Mouse (Mus musculus) heart, adult 10 weeks (tissue): ENCODE data around the gene Prss53. TPM values are rescaled to one million over a fixed set of nuclear protein-coding genes. Genes with fewer than 3 reads are reported as not detected.

Source experiments
- polyA plus RNA-seq: library from polyadenylated mRNA; stranded (reverse); fragments of 350-450 nt; fragmentation: Illumina TruSeq; extraction: RNeasy Lipid Tissue Mini Kit (QIAGEN cat#74804); gene quantifications from one replicate; pipeline ENCODE4 v1.2.3, GENCODE M21; 2014; ENCODE audit warnings: low read depth, low replicate concordance

Gene Prss53
- 2.9 TPM for polyA plus RNA-seq

DNA sequence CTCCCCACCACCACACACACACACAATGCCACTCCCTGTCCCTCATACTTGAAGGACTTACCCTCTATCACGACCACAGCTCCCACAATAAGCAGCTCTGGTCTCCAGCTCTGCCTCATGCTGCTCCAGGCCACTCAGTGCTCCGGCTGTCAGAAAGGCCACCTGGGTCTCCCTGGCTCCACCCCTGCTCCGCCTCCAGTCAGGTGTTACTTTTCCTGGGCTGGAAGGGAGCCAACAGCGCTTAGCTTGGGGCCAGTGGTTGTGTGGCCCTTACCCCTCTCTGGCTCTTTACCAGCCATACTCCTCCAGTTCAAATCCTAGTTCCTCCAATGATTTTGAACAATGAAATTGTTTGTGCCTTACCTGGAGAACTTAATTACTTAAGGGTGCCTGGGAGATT, at the start of gene Prss53:
Gene Prss53 (minus strand): TSS at position 173 of the 400 bp plus-strand sequence.

DNA sequence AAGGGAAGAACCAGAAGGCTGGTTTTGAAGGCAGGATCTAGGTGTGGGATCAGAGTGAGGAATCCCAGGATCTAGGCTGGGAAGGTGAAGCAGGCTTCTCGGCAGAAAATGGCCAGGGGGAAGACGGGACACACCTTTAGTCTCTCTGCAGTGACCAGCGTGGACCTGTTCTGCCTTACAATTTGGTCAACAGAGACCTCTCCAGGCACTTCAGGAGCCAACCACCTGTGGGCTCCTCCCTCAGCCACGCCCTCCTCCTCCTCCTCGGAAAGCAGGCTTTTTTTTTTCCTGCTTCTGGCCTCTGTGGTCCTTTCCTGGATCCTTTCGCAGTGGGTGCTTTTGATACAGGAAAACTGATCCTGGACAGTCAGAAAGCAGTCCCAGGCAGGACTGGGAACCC, 39.2 kb upstream of the Prss53 start, which contains the start of gene Prss8:
Gene Prss8 (minus strand): TSS at position 182 of the 400 bp plus-strand sequence.

DNA sequence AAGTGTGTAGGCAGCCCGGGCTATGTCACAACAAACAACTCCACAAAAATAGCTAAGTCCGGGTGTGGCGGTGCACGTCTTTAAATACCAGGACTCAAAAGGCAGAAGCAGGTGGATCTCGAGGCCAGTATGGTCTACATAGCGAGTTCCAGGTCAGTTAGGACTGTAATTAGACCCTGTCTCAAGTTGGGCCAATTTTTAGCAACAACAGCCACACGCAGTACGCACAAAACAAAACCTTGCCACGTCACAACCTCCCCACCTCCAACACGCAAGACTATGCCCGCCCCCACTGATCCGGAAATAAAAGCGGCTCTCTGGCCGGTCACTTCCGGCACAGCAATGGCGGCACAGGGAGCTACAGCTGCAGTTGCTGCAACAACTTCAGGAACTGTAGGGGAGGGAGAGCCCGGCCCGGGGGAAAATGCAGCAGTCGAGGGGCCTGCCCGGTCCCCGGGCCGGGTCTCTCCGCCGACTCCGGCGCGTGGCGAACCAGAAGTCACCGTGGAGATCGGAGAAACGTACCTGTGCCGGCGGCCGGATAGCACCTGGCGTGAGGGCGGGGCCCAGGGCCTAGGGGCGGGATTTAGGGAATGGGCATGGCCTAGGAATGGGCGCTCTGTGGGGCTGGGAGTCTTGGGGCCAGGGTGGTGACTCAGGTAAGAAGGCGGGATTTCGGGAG, 21.6 kb upstream of the Prss53 start, which contains the start of gene Kat8:
Gene Kat8 (plus strand): TSS at position 327 of the 682 bp plus-strand sequence.

DNA sequence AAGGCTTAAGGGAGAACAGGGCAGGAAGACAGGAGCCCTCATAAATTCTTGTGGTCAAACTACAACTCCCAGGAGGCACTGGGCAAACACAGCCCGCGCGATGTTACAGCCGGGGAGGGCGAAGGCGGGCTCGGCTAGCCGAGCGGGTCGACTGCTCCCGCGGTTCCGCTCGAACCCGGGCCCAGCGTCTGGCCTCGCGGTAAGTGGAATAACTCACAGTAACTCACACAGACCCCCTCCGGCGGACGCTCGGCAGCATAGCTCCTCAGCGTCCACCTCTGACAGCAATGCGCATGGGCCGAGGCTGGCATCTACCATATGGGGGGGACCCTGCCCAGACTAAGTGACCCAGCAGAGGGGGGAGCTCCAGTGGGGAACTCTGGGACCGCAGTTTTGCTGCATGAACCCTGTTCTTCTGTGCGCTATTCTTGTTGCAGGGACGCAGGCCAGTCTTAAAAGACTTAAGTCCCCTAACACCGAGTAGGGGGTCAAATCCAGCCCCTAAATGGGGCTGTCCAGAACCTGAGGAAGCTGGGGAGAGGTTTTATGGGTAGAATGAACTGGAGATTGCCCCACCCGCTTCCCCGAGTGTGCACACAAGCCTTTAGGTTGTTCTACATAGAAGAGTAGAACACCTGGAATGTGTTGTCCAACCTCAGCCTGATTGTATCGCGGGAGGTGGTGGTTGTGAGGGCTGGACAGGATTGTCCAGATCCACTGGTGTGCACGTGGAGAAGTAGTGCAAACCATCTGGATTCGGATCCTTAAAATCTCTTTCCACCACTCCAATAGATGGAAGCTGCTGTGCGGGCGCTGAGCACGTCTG, 13.4 kb upstream of the Prss53 start, which contains the start of gene Bckdk:
Gene Bckdk (plus strand): TSS at position 112 of the 826 bp plus-strand sequence.

DNA sequence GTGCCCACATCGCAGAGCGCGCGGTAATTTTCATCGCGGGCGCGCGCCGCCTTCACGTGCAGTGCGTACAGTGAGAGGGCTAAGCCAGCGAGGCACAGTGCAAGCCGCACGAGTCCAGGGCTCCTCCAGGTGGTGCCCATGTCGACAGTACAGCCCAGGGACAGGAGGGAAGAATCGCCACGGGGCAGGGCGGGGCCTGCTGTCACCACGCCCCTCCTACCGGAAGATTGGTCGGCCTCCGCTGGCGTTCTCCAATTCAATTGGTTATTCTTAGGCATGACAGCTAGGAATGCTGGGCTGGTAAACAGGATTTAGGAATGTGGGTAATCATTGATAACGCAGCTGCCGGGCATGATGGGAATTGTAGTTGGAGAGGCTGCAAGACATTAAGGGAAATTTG, 4.7 kb upstream of the Prss53 start, which contains the start of the genes Gm21974 and Vkorc1:
Gene Gm21974 (minus strand): TSS at position 13 of the 400 bp plus-strand sequence.
Gene Vkorc1 (minus strand): TSS at position 176 of the 400 bp plus-strand sequence.

DNA sequence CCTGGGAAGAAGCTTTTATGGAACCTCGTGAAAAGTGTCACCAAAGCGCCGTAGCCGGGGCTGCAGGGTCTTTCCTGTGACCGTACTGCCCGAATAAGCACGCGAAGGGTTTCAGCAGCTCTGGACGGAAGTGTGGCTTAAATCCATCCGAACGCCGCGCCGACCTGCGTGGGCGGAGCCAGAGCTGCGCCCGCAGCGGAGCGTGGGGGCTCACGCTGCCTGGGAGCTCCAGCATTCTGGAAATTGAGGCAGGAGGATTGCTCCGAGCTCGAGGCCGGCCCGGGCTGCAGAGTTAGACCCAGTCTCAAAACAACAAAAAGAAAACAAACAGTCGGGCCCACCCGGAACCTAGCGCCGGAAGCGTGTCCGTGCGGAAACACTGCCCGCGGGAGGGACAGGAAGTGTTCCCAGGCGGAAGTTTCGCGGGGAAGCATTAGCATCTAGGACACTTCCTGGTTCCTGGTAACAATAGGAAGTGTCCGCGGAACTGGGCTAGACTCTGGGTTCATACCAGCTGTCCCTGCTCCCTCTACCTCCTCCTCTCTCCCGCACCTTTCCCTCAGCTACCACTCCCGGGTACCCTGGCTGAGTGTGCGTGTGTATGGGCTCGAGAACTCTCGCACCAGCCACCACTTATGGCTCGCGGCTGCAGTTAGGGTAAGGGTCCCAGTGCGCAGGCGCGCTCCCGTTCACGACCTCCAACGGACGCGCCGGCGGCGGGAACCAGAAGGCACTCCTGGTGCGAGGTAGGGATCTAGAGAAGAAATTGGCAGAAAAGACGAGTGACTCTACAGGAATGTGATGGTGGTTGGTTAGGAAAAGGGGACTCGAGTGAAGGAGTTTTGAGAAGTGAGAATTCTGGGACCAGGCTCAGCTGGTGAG, 14.1 kb downstream of the Prss53 start, which contains the start of gene Zfp668:
Gene Zfp668 (minus strand): TSS at position 362 of the 882 bp plus-strand sequence.

DNA sequence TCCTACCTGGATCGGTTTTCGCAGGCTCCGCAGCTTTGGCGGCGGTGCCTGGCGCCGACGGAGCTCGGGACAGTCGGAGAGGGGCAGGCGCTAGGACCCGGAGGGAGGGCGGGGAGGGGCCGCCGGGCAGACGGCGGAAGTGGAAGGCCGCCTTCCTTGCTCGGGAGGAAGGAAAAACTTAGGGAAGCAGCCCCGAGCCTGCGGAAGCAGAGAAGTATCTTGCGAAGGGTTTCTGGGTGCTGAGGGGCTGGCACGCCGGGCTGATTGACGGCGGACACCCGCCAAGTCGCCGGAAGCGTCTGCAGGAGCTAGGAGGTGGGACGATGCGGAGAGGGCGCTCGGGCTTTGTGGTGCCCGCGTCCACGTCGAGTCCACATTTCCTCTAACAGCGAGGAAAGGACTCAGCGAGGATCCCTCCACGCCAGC, 14.7 kb downstream of the Prss53 start, which contains the start of gene Zfp646:
Gene Zfp646 (plus strand): TSS at position 181 of the 426 bp plus-strand sequence.

Other genes starting within 250 kb of the Prss53 start
- 20.2 TPM for gene Bcl7c, start 182.0 kb downstream of the Prss53 start, polyA plus RNA-seq
- gene Ctf1, start 178.2 kb downstream of the Prss53 start, polyA plus RNA-seq: 10.0 TPM
- not detected for gene Ctf2, start 158.8 kb downstream of the Prss53 start, polyA plus RNA-seq
- gene Fbxl19, start 146.4 kb downstream of the Prss53 start, polyA plus RNA-seq: 3.5 TPM
- gene Orai3, start 121.2 kb downstream of the Prss53 start, polyA plus RNA-seq: 27.5 TPM
- 13.0 TPM for gene Setd1a, start 114.3 kb downstream of the Prss53 start, polyA plus RNA-seq
- not detected for gene Gm49388, start 105.4 kb downstream of the Prss53 start, polyA plus RNA-seq
- gene Hsd3b7, start 90.4 kb downstream of the Prss53 start, polyA plus RNA-seq: 31.7 TPM
- 107 TPM for gene Stx4a, start 66.7 kb downstream of the Prss53 start, polyA plus RNA-seq
- 1.1 TPM for gene Stx1b, start 66.4 kb downstream of the Prss53 start, polyA plus RNA-seq
- gene Zfp646, start 14.7 kb downstream of the Prss53 start, polyA plus RNA-seq: 12.2 TPM
- 3.6 TPM for gene Zfp668, start 14.1 kb downstream of the Prss53 start, polyA plus RNA-seq
- gene Gm21974, start 4.5 kb upstream of the Prss53 start, polyA plus RNA-seq: not detected
- gene Vkorc1, start 4.6 kb upstream of the Prss53 start, polyA plus RNA-seq: 36.8 TPM
- 90.4 TPM for gene Bckdk, start 13.1 kb upstream of the Prss53 start, polyA plus RNA-seq
- 23.7 TPM for gene Kat8, start 21.5 kb upstream of the Prss53 start, polyA plus RNA-seq
- not detected for gene Prss8, start 39.1 kb upstream of the Prss53 start, polyA plus RNA-seq
- gene Prss36, start 55.8 kb upstream of the Prss53 start, polyA plus RNA-seq: 16.2 TPM
- 387 TPM for gene Fus, start 76.5 kb upstream of the Prss53 start, polyA plus RNA-seq
- 15.1 TPM for gene Pycard, start 102.9 kb upstream of the Prss53 start, polyA plus RNA-seq
- 255 TPM for gene Trim72, start 113.0 kb upstream of the Prss53 start, polyA plus RNA-seq
- 2.3 TPM for gene Itgam, start 171.7 kb upstream of the Prss53 start, polyA plus RNA-seq
- not detected for gene Gm49368, start 171.7 kb upstream of the Prss53 start, polyA plus RNA-seq
- gene Itgax, start 238.6 kb upstream of the Prss53 start, polyA plus RNA-seq: 0.13 TPM